Mouse (Mus musculus): Measurements from ENCODE around the gene 4930572O03Rik. TPM values are rescaled to one million over a fixed set of nuclear protein-coding genes. Genes with fewer than 3 reads are reported as not detected.
"Not testable (repeated sequence)": the region's sequence is repeated elsewhere in the genome, so short reads cannot be mapped to it uniquely, and the experiment has no call there.

Gene 4930572O03Rik
- polyA plus RNA-seq, 1 experiment from 2014 or later, result not detected

- peak; percentile 63; the same call in 1 of the 2 replicates for ATAC-seq (ENCODE audit: low FRiP score)
- H3K4me2 ChIP-seq, result not testable (repeated sequence)
- 94% methylated on average over 5 of the region's 8 CpGs for WGBS
Observed at GRCm38 (mm10) chr5:15674429-15675244, 17.8 kb upstream of the 4930572O03Rik start.

GRCm38 (mm10) chr5:15673989-15674388 is 17.1 kb upstream of the 4930572O03Rik start:
- not testable (repeated sequence) for H3K4me2 ChIP-seq; H3K9ac ChIP-seq (replicated peaks); H3K36me3 ChIP-seq; ATAC-seq (ENCODE audit: low FRiP score); H3K27me3 ChIP-seq (replicated peaks); H3K4me1 ChIP-seq; H3K4me3 ChIP-seq (replicated peaks); H3K27ac ChIP-seq (replicated peaks)
- 71% methylated on average over 2 of the region's 2 CpGs for WGBS
- peaks cover 20% of the 10 kb centered on the region for H3K9me3 ChIP-seq (replicated peaks)

More at GRCm38 (mm10) chr5:15674429-15675244, 17.8 kb upstream of the 4930572O03Rik start:
- not testable (repeated sequence) for H3K27me3 ChIP-seq (replicated peaks); H3K4me1 ChIP-seq; H3K27ac ChIP-seq (replicated peaks); H3K4me3 ChIP-seq (replicated peaks); H3K36me3 ChIP-seq; H3K9ac ChIP-seq (replicated peaks)
- H3K9me3 ChIP-seq (replicated peaks), result peaks cover 23% of the 10 kb centered on the region

DNA sequence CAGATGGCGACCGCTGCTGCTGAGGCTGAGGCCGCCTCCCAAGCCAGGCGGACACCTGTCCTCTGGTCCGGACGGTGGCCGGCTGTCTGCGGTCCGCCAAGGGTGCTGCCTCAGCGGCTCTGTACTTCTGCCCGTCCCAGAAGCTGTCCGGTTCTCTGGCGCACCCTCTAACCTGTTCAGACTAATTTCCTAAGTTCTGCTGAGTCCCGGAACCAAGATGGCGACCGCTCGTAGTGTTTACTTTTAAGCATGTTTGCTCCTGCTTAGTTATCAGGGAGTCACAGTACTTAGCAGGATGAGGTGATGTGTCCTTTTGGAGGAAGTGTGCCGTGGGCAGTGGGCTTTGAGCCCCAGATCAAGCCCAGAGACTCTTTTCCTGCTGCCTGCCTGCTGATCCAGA is 13.9 kb upstream of the 4930572O03Rik start:
- H3K27ac ChIP-seq (replicated peaks); H3K9me3 ChIP-seq (replicated peaks); ATAC-seq (ENCODE audit: low FRiP score); H3K4me3 ChIP-seq (replicated peaks); H3K9ac ChIP-seq (replicated peaks); H3K27me3 ChIP-seq (replicated peaks); H3K4me2 ChIP-seq; H3K36me3 ChIP-seq; H3K4me1 ChIP-seq: not testable (repeated sequence)
- 87% methylated on average over 9 of the region's 18 CpGs for WGBS

DNA sequence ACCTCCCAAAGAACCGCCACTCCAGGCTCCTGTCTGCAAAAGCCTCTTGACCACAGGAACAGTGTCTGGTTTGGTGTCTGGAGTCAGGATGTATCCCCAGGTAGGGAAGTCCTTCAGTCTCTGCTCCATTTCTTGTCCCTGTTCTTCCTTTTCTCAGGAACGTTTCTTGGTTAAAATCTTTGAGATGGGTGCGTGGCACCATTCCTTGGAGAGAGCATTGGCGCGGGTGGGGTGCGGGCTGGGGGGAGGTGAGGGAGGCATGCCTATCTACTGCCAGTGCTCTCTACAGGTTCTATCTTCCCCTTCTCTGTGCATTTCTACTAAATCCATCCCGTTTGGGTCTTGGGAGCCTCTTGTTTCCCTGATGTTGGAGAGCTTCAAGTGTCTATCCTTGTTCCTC is 7.0 kb upstream of the 4930572O03Rik start:
- not testable (repeated sequence) for H3K9ac ChIP-seq (replicated peaks); H3K27me3 ChIP-seq (replicated peaks); ATAC-seq (ENCODE audit: low FRiP score); H3K4me1 ChIP-seq; H3K36me3 ChIP-seq; H3K4me3 ChIP-seq (replicated peaks); H3K27ac ChIP-seq (replicated peaks); H3K9me3 ChIP-seq (replicated peaks); H3K4me2 ChIP-seq
- 71% methylated on average over 7 of the region's 7 CpGs for WGBS

GRCm38 (mm10) chr5:15652334-15652733 is 4.5 kb downstream of the 4930572O03Rik start:
- not testable (repeated sequence) for H3K27me3 ChIP-seq (replicated peaks); H3K9ac ChIP-seq (replicated peaks); H3K4me1 ChIP-seq; H3K36me3 ChIP-seq; H3K9me3 ChIP-seq (replicated peaks); ATAC-seq (ENCODE audit: low FRiP score); H3K4me3 ChIP-seq (replicated peaks); H3K27ac ChIP-seq (replicated peaks); H3K4me2 ChIP-seq
- 54% methylated on average over 2 of the region's 2 CpGs for WGBS

GRCm38 (mm10) chr5:15645707-15646106 is 11.2 kb downstream of the 4930572O03Rik start:
- not testable (repeated sequence) for H3K4me3 ChIP-seq (replicated peaks); H3K36me3 ChIP-seq; H3K4me2 ChIP-seq; H3K9me3 ChIP-seq (replicated peaks); H3K27me3 ChIP-seq (replicated peaks); H3K27ac ChIP-seq (replicated peaks); H3K4me1 ChIP-seq; ATAC-seq (ENCODE audit: low FRiP score); H3K9ac ChIP-seq (replicated peaks)
- WGBS, result 28% methylated on average over 6 of the region's 6 CpGs

DNA sequence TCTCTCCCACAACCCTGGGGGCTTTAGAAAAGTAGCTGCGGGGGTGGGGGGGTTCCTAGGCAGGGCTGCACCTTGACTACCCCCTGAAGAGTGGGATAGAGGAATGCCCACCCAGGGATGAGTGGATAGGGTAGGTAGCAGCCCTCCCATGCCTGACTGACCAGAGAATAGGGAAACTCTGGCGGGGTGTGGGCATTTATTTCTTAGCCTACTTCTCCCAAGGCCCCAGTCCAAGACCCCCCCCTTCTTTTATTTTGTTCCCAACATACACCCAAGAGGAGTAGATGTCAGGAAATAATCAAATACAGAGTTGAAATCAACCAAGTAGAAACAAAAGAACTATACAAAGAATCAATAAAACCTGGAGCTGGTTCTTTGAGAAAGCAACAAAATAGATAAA is 19.2 kb downstream of the 4930572O03Rik start:
- peaks cover 12% of the 10 kb centered on the region; the same call in 1 of the 2 replicates for H3K9me3 ChIP-seq (replicated peaks)
- WGBS, result 66% methylated on average over 2 of the region's 2 CpGs
- H3K36me3 ChIP-seq; H3K9ac ChIP-seq (replicated peaks); H3K27me3 ChIP-seq (replicated peaks); H3K4me3 ChIP-seq (replicated peaks); H3K27ac ChIP-seq (replicated peaks); H3K4me2 ChIP-seq; H3K4me1 ChIP-seq: not testable (repeated sequence)
- ATAC-seq (ENCODE audit: low FRiP score), result peak; percentile 55; the same call in 1 of the 2 replicates

DNA sequence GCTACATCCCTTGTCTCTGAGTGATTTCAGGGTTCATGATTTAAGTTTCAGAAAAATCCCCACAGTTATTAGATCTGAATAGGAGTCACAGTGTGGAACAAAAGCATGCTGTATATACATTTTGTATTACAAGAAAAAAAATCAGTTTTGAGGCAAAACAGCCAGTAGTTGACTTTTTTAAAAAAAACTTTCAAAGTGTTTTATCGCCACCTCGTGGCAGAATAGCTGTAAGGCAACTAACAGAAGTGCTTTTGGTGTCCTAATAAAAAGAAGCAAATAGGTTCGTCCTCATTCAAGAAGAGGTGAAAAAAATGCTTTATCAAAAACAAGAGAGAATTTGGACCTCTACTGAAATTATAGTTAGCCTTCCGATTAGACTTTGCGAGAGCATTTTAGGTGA is 26.8 kb downstream of the 4930572O03Rik start:
- not testable (repeated sequence) for ATAC-seq (ENCODE audit: low FRiP score); H3K4me3 ChIP-seq (replicated peaks)

GRCm38 (mm10) chr5:15628136-15628535 is 28.7 kb downstream of the 4930572O03Rik start:
- H3K4me1 ChIP-seq; H3K9ac ChIP-seq (replicated peaks); H3K27me3 ChIP-seq (replicated peaks); H3K36me3 ChIP-seq; H3K9me3 ChIP-seq (replicated peaks); H3K4me2 ChIP-seq; H3K27ac ChIP-seq (replicated peaks); H3K4me3 ChIP-seq (replicated peaks); ATAC-seq (ENCODE audit: low FRiP score): not testable (repeated sequence)
- 17% methylated on average over 1 of the region's 1 CpGs for WGBS

More for the DNA sequence above, 26.8 kb downstream of the 4930572O03Rik start:
- H3K4me2 ChIP-seq; H3K9me3 ChIP-seq (replicated peaks); H3K27me3 ChIP-seq (replicated peaks); H3K36me3 ChIP-seq; H3K27ac ChIP-seq (replicated peaks); H3K4me1 ChIP-seq; H3K9ac ChIP-seq (replicated peaks): not testable (repeated sequence)
- 33% methylated on average over 5 of the region's 5 CpGs for WGBS

GRCm38 (mm10) chr5:15618764-15619163 is 38.1 kb downstream of the 4930572O03Rik start, which contains the start of gene Speer4d:
TSS of gene Speer4d (plus strand) at chr5:15619064.
- H3K27ac ChIP-seq (replicated peaks); H3K9ac ChIP-seq (replicated peaks); H3K4me3 ChIP-seq (replicated peaks); H3K4me2 ChIP-seq; H3K36me3 ChIP-seq; ATAC-seq (ENCODE audit: low FRiP score); H3K27me3 ChIP-seq (replicated peaks); H3K4me1 ChIP-seq: not testable (repeated sequence)
- H3K9me3 ChIP-seq (replicated peaks), result peaks cover 12% of the 10 kb centered on the region; the same call in 1 of the 2 replicates
- 71% methylated on average over 1 of the region's 1 CpGs for WGBS

DNA sequence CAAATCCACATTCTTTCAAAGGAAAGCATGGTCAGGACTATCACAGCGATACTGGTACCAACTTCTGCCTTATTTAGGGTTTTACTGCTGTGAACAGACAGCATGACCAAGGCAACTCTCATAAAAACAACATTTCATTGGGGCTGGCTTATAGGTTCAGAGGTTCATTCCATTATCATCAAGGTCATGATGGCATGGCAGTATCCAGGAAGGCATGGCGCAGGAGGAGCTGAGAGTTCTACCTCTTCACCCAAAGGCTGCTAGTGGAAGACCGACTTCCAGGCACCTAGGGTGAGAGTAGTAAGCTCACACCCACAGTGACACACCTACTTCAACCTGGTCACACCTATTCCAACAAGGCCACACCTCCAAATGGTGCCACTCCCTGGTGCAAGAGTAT is 40.7 kb downstream of the 4930572O03Rik start:
- H3K27ac ChIP-seq (replicated peaks); H3K36me3 ChIP-seq; H3K4me3 ChIP-seq (replicated peaks); H3K4me1 ChIP-seq; H3K4me2 ChIP-seq; ATAC-seq (ENCODE audit: low FRiP score); H3K9ac ChIP-seq (replicated peaks); H3K27me3 ChIP-seq (replicated peaks): not testable (repeated sequence)
- peaks cover 12% of the 10 kb centered on the region; the same call in 1 of the 2 replicates for H3K9me3 ChIP-seq (replicated peaks)
- WGBS, result 82% methylated on average over 3 of the region's 3 CpGs

DNA sequence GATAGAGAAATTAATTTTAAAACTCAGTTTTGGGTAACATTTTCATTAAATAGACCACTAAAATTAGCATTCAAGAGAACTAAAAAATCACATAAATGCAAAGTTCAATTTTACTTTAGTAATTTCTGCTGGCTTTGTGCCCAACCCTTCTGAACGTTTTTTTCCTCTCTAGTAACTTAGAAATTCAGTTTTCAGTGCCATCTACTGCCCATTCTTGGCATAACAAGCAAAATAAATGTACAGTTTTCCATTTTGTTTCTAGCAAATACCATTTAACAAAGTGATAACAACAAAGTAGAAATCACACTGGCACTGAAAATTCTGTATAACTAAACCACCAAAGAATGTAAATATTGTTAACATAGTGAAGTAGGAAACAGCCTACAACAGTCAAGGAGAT is 46.2 kb downstream of the 4930572O03Rik start:
- ATAC-seq (ENCODE audit: low FRiP score); H3K4me3 ChIP-seq (replicated peaks); H3K27ac ChIP-seq (replicated peaks); H3K4me2 ChIP-seq; H3K27me3 ChIP-seq (replicated peaks); H3K9ac ChIP-seq (replicated peaks); H3K4me1 ChIP-seq; H3K36me3 ChIP-seq: not testable (repeated sequence)
- 5% methylated on average over 1 of the region's 1 CpGs for WGBS
- H3K9me3 ChIP-seq (replicated peaks), result peaks cover 14% of the 10 kb centered on the region

Data from neural tube, embryonic 15.5 days (tissue).